Mouse (Mus musculus) kidney, adult 2 months (tissue): ENCODE measurements around the gene Rad51b. TPM values are rescaled to one million over a fixed set of nuclear protein-coding genes. Genes with fewer than 3 reads are reported as not detected.
A peak's percentile ranks its signal among the peaks of the same experiment; 100 is the strongest.

Source experiments
- DNase-seq: peaks from one replicate; pipeline ENCODE4 v3.0.0; 2021
- H3K27ac ChIP-seq: fragments of 200-500 bp; 2 replicates; pipeline ENCODE4 v1.5.1; 2012; ENCODE audit warnings: low read depth, low read length, control low read depth, inconsistent platforms; ENCODE audit not compliant: insufficient read depth
- H3K27me3 ChIP-seq: fragments of 200-500 bp; replicated peaks from 2 replicates; pipeline ENCODE4 v1.6.1; 2012; ENCODE audit warnings: mild to moderate bottlenecking, moderate library complexity, low read length, inconsistent platforms; ENCODE audit not compliant: control insufficient read depth, insufficient read depth
- H3K36me3 ChIP-seq: fragments of 200-500 bp; 2 replicates; pipeline ENCODE4 v1.6.1; 2012; ENCODE audit warnings: mild to moderate bottlenecking, moderate library complexity, low read length, inconsistent platforms; ENCODE audit not compliant: control insufficient read depth, insufficient read depth
- H3K4me1 ChIP-seq: fragments of 200-500 bp; 2 replicates; pipeline ENCODE4 v1.6.1; 2011; ENCODE audit warnings: low read length; ENCODE audit not compliant: control insufficient read depth, insufficient read depth
- H3K4me3 ChIP-seq: fragments of 200-500 bp; 2 replicates; pipeline ENCODE4 v1.5.1; 2011; ENCODE audit warnings: mild to moderate bottlenecking, low read depth, low read length, control low read depth; ENCODE audit not compliant: insufficient read depth
- CTCF ChIP-seq: fragments of 200-500 bp; conservative IDR thresholded peaks from 2 replicates; pipeline ENCODE4 v1.5.1; 2011; ENCODE audit warnings: low read depth, mild to moderate bottlenecking, control low read depth, low read length, moderate library complexity, mixed read lengths; ENCODE audit not compliant: insufficient read depth, insufficient read length
- POLR2A ChIP-seq: fragments of 200-500 bp; IDR thresholded peaks from one replicate; pipeline ENCODE4 v1.6.1; 2011; ENCODE audit warnings: low read depth, low read length, control low read depth
- WGBS: fragments of 180-500 bp; shearing (Covaris S2); methylation state at CpG from one replicate; pipeline ENCODE4 v1.1.7; 2018; 5-methylcytosine and 5-hydroxymethylcytosine counted together
- polyA plus RNA-seq: library from polyadenylated mRNA; depleted of rRNA; stranded (reverse); fragments of >200 nt; gene quantifications from 2 replicates; pipeline ENCODE4 v1.2.3, GENCODE M21; 2012; rRNA removed

The Rad51b gene
- polyA plus RNA-seq, 1 experiment: 0.14 TPM

GRCm38 (mm10) chr12:79860248-79860555 is 563.1 kb downstream of the Rad51b start:
- 52% methylated on average over 2 of the region's 2 CpGs for WGBS

More at GRCm38 (mm10) chr12:79860248-79860555, 563.1 kb downstream of the Rad51b start:
- 0 out of 2 replicates have a peak overlapping the region, but pooled peaks have one; percentile 5 for H3K27ac ChIP-seq
- TF ChIP-seq POLR2A: no peak
- TF ChIP-seq CTCF: no peak
- no peaks in the 10 kb centered on the region for H3K27me3 ChIP-seq
- no peak overlapping the region for H3K4me3 ChIP-seq
- peak; percentile 44 for DNase-seq
- no peaks in the 10 kb centered on the region for H3K36me3 ChIP-seq
- peaks cover 15% of the 10 kb centered on the region for H3K4me1 ChIP-seq

Other genes with a start within 250 kb of the Rad51b start
- gene Pigh, start 207.6 kb upstream of the Rad51b start, polyA plus RNA-seq: 12.4 and 17.1 TPM in 2 replicates
- gene Arg2, start 166.5 kb upstream of the Rad51b start, polyA plus RNA-seq: 19.2 and 26.3 TPM in 2 replicates
- 49.4 and 50.7 TPM in 2 replicates for gene Vti1b, start 124.6 kb upstream of the Rad51b start, polyA plus RNA-seq
- 13.0 and 15.2 TPM in 2 replicates for gene Rdh11, start 105.0 kb upstream of the Rad51b start, polyA plus RNA-seq
- gene Rdh12, start 88.4 kb upstream of the Rad51b start, polyA plus RNA-seq: 0.78 and 0.84 TPM in 2 replicates
- gene Zfyve26, start 978 bp upstream of the Rad51b start, polyA plus RNA-seq: 20.6 and 21.3 TPM in 2 replicates